Mouse (Mus musculus): ENCODE results near the gene Ddah1. TPM values are rescaled to one million over a fixed set of nuclear protein-coding genes. Genes with fewer than 3 reads are reported as not detected.
"Not testable (repeated sequence)": the region's sequence is repeated elsewhere in the genome, so short reads cannot be mapped to it uniquely, and the experiment has no call there.

The Ddah1 gene
- total RNA-seq, 1 experiment: 15.5 TPM

DNA sequence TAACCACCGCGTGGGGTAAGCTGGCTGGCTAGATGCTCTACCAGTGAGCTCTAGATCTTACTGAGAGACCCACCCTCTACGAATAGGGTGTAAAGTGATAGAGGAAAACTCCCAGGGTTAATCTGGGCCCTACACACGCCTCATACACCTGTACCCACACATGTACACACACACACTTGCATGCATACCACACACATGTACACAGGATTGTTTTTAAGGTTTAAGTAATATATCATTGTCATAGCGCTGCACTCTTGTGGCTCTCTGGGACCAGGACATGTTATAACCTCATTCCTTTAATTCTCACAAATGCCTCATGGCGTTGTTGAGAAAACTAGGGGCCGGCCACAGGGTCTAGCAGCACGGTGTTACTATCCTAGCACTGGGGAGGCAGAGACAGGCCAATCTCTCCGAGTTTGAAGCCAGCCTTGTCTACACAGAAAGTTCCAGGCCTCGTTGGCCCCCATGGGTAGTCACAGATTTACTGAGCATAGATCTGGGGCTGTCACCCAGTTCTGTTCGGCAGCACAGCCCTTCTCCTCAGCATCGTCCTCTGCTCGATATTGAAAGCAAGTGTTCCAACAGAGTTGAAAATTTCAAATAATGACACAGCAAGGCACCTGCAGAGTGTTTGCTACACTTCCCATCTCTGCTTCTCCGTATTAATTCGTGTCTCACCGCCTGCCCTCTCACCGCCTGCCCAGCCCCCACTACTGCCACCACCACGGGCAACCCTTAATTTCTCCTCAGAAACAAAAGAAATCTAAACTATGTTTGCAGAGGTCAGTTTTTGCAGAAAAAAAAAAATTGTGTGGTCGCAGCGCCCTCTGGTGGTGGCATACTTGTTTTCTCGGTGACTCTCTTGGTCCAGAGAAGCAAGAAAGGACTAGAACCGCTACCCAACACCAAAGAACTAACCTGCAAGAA lies 146.6 kb downstream of the Ddah1 start:
- no peak overlapping the region for H3K9ac ChIP-seq (ENCODE audit: insufficient read depth, low read depth, low read length, poor library complexity, severe bottlenecking)
- H3K36me3 ChIP-seq (ENCODE audit: control insufficient read depth, insufficient read depth, low read length, poor library complexity, severe bottlenecking): no peaks in the 10 kb centered on the region

DNA sequence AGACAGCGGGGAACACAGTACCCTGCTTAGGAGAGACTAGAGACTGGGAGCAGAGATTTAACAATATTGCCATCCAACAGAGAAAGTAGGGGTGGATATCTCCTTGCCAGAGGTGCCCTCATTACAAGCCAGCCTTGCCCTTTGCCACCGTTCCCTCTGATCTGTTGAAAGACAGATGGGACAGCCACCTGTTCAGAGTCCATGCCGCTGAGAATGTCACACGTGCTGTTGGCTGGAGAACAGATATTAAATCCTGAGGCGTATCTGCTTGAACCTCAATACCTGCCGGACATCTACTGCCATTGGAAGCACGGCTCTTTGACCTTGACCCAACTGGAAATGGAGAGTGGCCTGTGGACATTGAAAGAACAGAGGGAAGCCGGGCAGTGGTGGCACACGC lies 148.1 kb downstream of the Ddah1 start:
- Histone ChIP-seq H3K27ac (ENCODE audit: insufficient read depth, low read depth, low read length, poor library complexity, severe bottlenecking) (no peak overlapping the region), H3K4me1 (ENCODE audit: control insufficient read depth in 2 of 2, insufficient read depth in 2 of 2, low read length in 2 of 2, poor library complexity in 1 of 2) (no peaks in the 10 kb centered on the region), H3K9ac (ENCODE audit: insufficient read depth, low read depth, low read length, poor library complexity, severe bottlenecking) (no peak overlapping the region), H3K4me3 (ENCODE audit: insufficient read depth in 1 of 2, low read depth in 1 of 2, low read length in 2 of 2, poor library complexity in 1 of 2, severe bottlenecking in 1 of 2) (no peak overlapping the region), H3K36me3 (ENCODE audit: control insufficient read depth, insufficient read depth, low read length, poor library complexity, severe bottlenecking) (no peaks in the 10 kb centered on the region), H3K9me3 (ENCODE audit: control insufficient read depth, insufficient read depth, low read depth, low read length) (no peaks in the 10 kb centered on the region)
- no peak for DNase-seq (ENCODE audit: low read depth, low spot score)
- no peak for TF ChIP-seq ZC3H11A (IDR thresholded peaks at IDR 0.05; ENCODE audit: borderline replicate concordance, low read depth, low read length)
- TF ChIP-seq HCFC1 (IDR thresholded peaks at IDR 0.05; ENCODE audit: borderline replicate concordance, insufficient read depth, low read length): no peak
- no peak for TF ChIP-seq CHD2 (IDR thresholded peaks at IDR 0.05; ENCODE audit: low read depth, low read length)
- no peak for TF ChIP-seq ZNF384 (IDR thresholded peaks at IDR 0.05; ENCODE audit: low read depth, low read length)
- no peak for TF ChIP-seq MAFK (IDR thresholded peaks at IDR 0.05; ENCODE audit: insufficient read depth, low read depth, low read length)
- in situ Hi-C loops (cut with MboI; ENCODE audit: low sequenced_read_pairs in 2 of 2, unreplicated experiment in 2 of 2): loop anchor here (10.0 to 25.0 kb wide), 3 partner anchors 292 to 494 kb away; no protein-coding TSS in a partner anchor

More for the DNA sequence above, 146.6 kb downstream of the Ddah1 start:
- Histone ChIP-seq H3K4me1 (ENCODE audit: control insufficient read depth in 2 of 2, insufficient read depth in 2 of 2, low read length in 2 of 2, poor library complexity in 1 of 2) (no peaks in the 10 kb centered on the region), H3K27ac (ENCODE audit: insufficient read depth, low read depth, low read length, poor library complexity, severe bottlenecking) (no peak overlapping the region), H3K9me3 (ENCODE audit: control insufficient read depth, insufficient read depth, low read depth, low read length) (no peaks in the 10 kb centered on the region), H3K4me3 (ENCODE audit: insufficient read depth in 1 of 2, low read depth in 1 of 2, low read length in 2 of 2, poor library complexity in 1 of 2, severe bottlenecking in 1 of 2) (no peak overlapping the region)
- DNase-seq (ENCODE audit: low read depth, low spot score): peak; percentile 51
- in situ Hi-C loops (cut with MboI; ENCODE audit: low sequenced_read_pairs in 2 of 2, unreplicated experiment in 2 of 2): loop anchor here (5.0 to 25.0 kb wide), 4 partner anchors 290 to 493 kb away; no protein-coding TSS in a partner anchor
- no peak for TF ChIP-seq CHD2 (IDR thresholded peaks at IDR 0.05; ENCODE audit: low read depth, low read length)
- TF ChIP-seq ZC3H11A (IDR thresholded peaks at IDR 0.05; ENCODE audit: borderline replicate concordance, low read depth, low read length): peak; percentile 78; the same call in 1 of the 2 replicates
- peak; percentile 81 for TF ChIP-seq ZNF384 (IDR thresholded peaks at IDR 0.05; ENCODE audit: low read depth, low read length)
- no peak for TF ChIP-seq MAFK (IDR thresholded peaks at IDR 0.05; ENCODE audit: insufficient read depth, low read depth, low read length)
- TF ChIP-seq HCFC1 (IDR thresholded peaks at IDR 0.05; ENCODE audit: borderline replicate concordance, insufficient read depth, low read length): no peak

DNA sequence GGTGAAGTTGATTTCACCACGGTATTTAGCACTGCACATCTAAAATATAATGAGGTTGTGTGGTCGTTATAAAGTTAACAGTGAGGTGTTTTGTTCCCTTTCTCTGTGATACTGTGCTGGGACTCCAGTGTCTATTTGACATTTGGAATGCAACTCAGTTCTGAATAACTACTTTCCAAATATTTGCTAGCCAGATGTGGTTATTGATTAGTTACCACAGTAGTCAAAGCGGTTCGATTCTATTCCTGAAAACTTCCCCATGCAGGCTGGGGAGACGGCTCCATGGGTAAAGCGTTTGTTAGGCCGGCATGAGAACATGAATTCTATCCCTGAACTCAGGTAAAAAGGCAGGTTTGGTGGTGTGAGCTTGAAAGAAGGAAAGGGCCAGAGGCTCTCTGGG lies 154.0 kb downstream of the Ddah1 start:
- DNase-seq (ENCODE audit: low read depth, low spot score): no peak
- no peaks in the 10 kb centered on the region for H3K9me3 ChIP-seq (ENCODE audit: control insufficient read depth, insufficient read depth, low read depth, low read length)
- in situ Hi-C loops (cut with MboI; ENCODE audit: low sequenced_read_pairs in 2 of 2, unreplicated experiment in 2 of 2): loop anchor here in 1 of 2 experiments (25.0 kb wide), 2 partner anchors 300 to 500 kb away; no protein-coding TSS in a partner anchor
- no peak overlapping the region for H3K4me3 ChIP-seq (ENCODE audit: insufficient read depth in 1 of 2, low read depth in 1 of 2, low read length in 2 of 2, poor library complexity in 1 of 2, severe bottlenecking in 1 of 2)
- H3K4me1 ChIP-seq (ENCODE audit: control insufficient read depth in 2 of 2, insufficient read depth in 2 of 2, low read length in 2 of 2, poor library complexity in 1 of 2): peaks cover 3 to 10% of the 10 kb centered on the region in 2 experiments; a peak in 1 of 4 replicates
- H3K27ac ChIP-seq (ENCODE audit: insufficient read depth, low read depth, low read length, poor library complexity, severe bottlenecking): no peak overlapping the region
- TF ChIP-seq ZC3H11A (IDR thresholded peaks at IDR 0.05; ENCODE audit: borderline replicate concordance, low read depth, low read length) (no peak), HCFC1 (IDR thresholded peaks at IDR 0.05; ENCODE audit: borderline replicate concordance, insufficient read depth, low read length) (no peak), MAFK (IDR thresholded peaks at IDR 0.05; ENCODE audit: insufficient read depth, low read depth, low read length) (no peak), CHD2 (IDR thresholded peaks at IDR 0.05; ENCODE audit: low read depth, low read length) (no peak), ZNF384 (IDR thresholded peaks at IDR 0.05; ENCODE audit: low read depth, low read length) (no peak)
- H3K36me3 ChIP-seq (ENCODE audit: control insufficient read depth, insufficient read depth, low read length, poor library complexity, severe bottlenecking): no peaks in the 10 kb centered on the region
- H3K9ac ChIP-seq (ENCODE audit: insufficient read depth, low read depth, low read length, poor library complexity, severe bottlenecking): no peak overlapping the region

DNA sequence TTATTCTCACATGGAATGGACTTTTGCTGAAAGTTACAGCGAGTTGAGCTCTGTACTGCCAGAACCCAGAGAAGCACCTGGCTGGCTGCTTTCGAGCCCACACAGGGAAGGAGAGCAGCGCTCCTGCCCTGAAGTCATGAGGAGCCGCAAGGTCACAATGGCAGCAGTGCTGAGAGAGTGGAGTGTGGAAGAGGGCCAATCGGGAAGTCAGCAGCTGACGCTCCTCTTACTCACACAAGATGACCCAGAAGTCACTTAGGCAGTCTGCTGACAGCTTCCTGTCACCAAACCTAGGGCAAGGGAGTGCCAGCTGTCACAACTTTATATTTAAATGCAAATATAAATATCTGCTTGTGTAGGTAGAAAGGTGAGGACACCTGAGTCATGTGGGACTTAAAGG lies 154.8 kb downstream of the Ddah1 start:
- Histone ChIP-seq H3K9me3 (ENCODE audit: control insufficient read depth, insufficient read depth, low read depth, low read length) (no peaks in the 10 kb centered on the region), H3K4me1 (ENCODE audit: control insufficient read depth in 2 of 2, insufficient read depth in 2 of 2, low read length in 2 of 2, poor library complexity in 1 of 2) (peaks cover 3 to 10% of the 10 kb centered on the region in 2 experiments; a peak in 1 of 4 replicates), H3K4me3 (ENCODE audit: insufficient read depth in 1 of 2, low read depth in 1 of 2, low read length in 2 of 2, poor library complexity in 1 of 2, severe bottlenecking in 1 of 2) (no peak overlapping the region), H3K36me3 (ENCODE audit: control insufficient read depth, insufficient read depth, low read length, poor library complexity, severe bottlenecking) (no peaks in the 10 kb centered on the region), H3K9ac (ENCODE audit: insufficient read depth, low read depth, low read length, poor library complexity, severe bottlenecking) (no peak overlapping the region), H3K27ac (ENCODE audit: insufficient read depth, low read depth, low read length, poor library complexity, severe bottlenecking) (no peak overlapping the region)
- no peak for DNase-seq (ENCODE audit: low read depth, low spot score)
- in situ Hi-C loops (cut with MboI; ENCODE audit: low sequenced_read_pairs in 2 of 2, unreplicated experiment in 2 of 2): loop anchor here in 1 of 2 experiments (25.0 kb wide), 2 partner anchors 301 to 501 kb away; no protein-coding TSS in a partner anchor
- TF ChIP-seq MAFK (IDR thresholded peaks at IDR 0.05; ENCODE audit: insufficient read depth, low read depth, low read length): no peak
- TF ChIP-seq CHD2 (IDR thresholded peaks at IDR 0.05; ENCODE audit: low read depth, low read length): no peak
- no peak for TF ChIP-seq HCFC1 (IDR thresholded peaks at IDR 0.05; ENCODE audit: borderline replicate concordance, insufficient read depth, low read length)
- no peak for TF ChIP-seq ZNF384 (IDR thresholded peaks at IDR 0.05; ENCODE audit: low read depth, low read length)
- TF ChIP-seq ZC3H11A (IDR thresholded peaks at IDR 0.05; ENCODE audit: borderline replicate concordance, low read depth, low read length): no peak

DNA sequence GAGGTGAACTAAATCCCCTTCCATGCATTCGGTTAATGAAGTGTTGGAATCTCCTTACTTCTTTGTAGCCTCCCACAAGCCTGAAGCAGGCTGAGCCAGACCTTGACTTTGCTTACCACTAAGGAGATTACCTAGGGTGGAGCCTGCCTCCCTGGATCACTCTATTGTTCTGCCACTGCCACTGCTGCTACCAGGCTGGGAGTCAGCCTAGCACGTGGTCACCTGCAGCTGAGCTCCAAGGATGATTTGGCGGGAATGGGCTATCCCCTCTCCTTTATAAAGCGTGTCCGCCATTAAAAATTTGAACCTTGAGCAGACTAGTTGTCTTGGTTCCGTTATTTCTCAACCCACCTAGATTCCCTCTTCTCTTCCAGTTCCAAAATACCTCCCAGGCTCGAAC lies 155.5 kb downstream of the Ddah1 start:
- H3K9me3 ChIP-seq (ENCODE audit: control insufficient read depth, insufficient read depth, low read depth, low read length); H3K4me1 ChIP-seq (ENCODE audit: control insufficient read depth in 2 of 2, insufficient read depth in 2 of 2, low read length in 2 of 2, poor library complexity in 1 of 2); H3K27ac ChIP-seq (ENCODE audit: insufficient read depth, low read depth, low read length, poor library complexity, severe bottlenecking); H3K36me3 ChIP-seq (ENCODE audit: control insufficient read depth, insufficient read depth, low read length, poor library complexity, severe bottlenecking); H3K9ac ChIP-seq (ENCODE audit: insufficient read depth, low read depth, low read length, poor library complexity, severe bottlenecking); H3K4me3 ChIP-seq (ENCODE audit: insufficient read depth in 1 of 2, low read depth in 1 of 2, low read length in 2 of 2, poor library complexity in 1 of 2, severe bottlenecking in 1 of 2); DNase-seq (ENCODE audit: low read depth, low spot score): not testable (repeated sequence)
- in situ Hi-C loops (cut with MboI; ENCODE audit: low sequenced_read_pairs in 2 of 2, unreplicated experiment in 2 of 2): loop anchor here in 1 of 2 experiments (25.0 kb wide), 2 partner anchors 302 to 502 kb away; no protein-coding TSS in a partner anchor

All from ES-E14 (cell line).